Mouse (Mus musculus) heart, embryonic 15.5 days (tissue): Measurements from ENCODE around the gene Scube2. TPM values are rescaled to one million over a fixed set of nuclear protein-coding genes. Genes with fewer than 3 reads are reported as not detected.

ENCODE experiments used
- ATAC-seq: fragments of 200-750 bp; cut with Nextera tagmentation; replicated peaks from 2 replicates; pipeline ENCODE4 v1.8.0; 2017; ENCODE audit warnings: low read depth, moderate TSS enrichment; ENCODE audit not compliant: insufficient number of reproducible peaks, insufficient read depth, low FRiP score
- H3K27ac ChIP-seq: fragments of 300-500 bp; sonication (generic); 2 replicates; pipeline ENCODE4 v1.5.1; 2015; ENCODE audit warnings: mild to moderate bottlenecking, inconsistent platforms
- H3K27me3 ChIP-seq: fragments of 300-500 bp; sonication (generic); 2 replicates; pipeline ENCODE4 v1.6.1; 2015; ENCODE audit warnings: inconsistent platforms
- H3K36me3 ChIP-seq: fragments of 300-500 bp; sonication (generic); 2 replicates; pipeline ENCODE4 v1.6.1; 2015; ENCODE audit warnings: mild to moderate bottlenecking, inconsistent platforms
- H3K4me1 ChIP-seq: fragments of 300-500 bp; sonication (generic); replicated peaks from 2 replicates; pipeline ENCODE4 v1.6.1; 2015; ENCODE audit warnings: inconsistent platforms
- H3K4me2 ChIP-seq: fragments of 300-500 bp; sonication (generic); 2 replicates; pipeline ENCODE4 v1.6.1; 2015; ENCODE audit warnings: inconsistent platforms, mild to moderate bottlenecking, moderate library complexity
- H3K4me3 ChIP-seq: fragments of 300-500 bp; sonication (generic); 2 replicates; pipeline ENCODE4 v1.5.1; 2015; ENCODE audit warnings: mild to moderate bottlenecking, inconsistent platforms
- H3K9ac ChIP-seq: fragments of 300-500 bp; sonication (generic); 2 replicates; pipeline ENCODE4 v1.6.1; 2015; ENCODE audit warnings: mild to moderate bottlenecking, inconsistent platforms
- H3K9me3 ChIP-seq: fragments of 300-500 bp; sonication (generic); replicated peaks from 2 replicates; pipeline ENCODE4 v1.6.1; 2016; ENCODE audit warnings: inconsistent platforms
- WGBS: fragments of 180-500 bp; shearing (Covaris S2); methylation state at CpG from one replicate; pipeline ENCODE4 v1.1.7; 2015; ENCODE audit warnings: mixed read lengths; 5-methylcytosine and 5-hydroxymethylcytosine counted together
- polyA plus RNA-seq: library from polyadenylated mRNA; unstranded; fragments of >200 nt; fragmentation: Nextera tagmentation; extraction: Ambion mirVana; gene quantifications from 2 replicates; pipeline ENCODE4 v1.2.1, GENCODE M21; 2015

Scube2 gene
- polyA plus RNA-seq, 1 experiment from 2014 or later = 9.8 TPM

- 70% methylated on average over 2 of the region's 2 CpGs for WGBS
These were observed 101.5 kb downstream of the Scube2 start for GRCm38 (mm10) chr7:109764009-109764408.

DNA sequence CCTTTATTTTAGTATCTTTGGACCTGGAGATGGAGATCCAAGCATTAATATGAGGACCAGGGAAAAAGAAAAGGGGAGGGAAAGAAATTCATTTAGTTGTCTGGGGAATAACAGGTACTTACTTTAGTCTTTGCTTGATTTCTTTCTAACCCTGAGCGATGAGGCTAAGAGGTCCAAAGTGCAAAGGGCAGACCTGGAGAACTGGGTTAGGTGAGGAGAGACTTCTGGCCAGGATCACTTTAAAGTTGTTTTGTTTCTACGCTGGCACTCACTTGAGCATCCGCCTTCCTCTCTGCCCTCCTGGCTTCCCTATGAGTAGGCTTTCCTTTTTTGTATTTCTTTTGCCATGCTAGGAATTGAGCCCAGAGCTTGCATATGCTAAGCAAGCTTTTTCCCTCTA, 109.2 kb downstream of the Scube2 start:
- Histone ChIP-seq H3K36me3 (no peaks in the 10 kb centered on the region), H3K27me3 (no peaks in the 10 kb centered on the region), H3K4me1 (peaks cover 17% of the 10 kb centered on the region), H3K9ac (no peak overlapping the region), H3K9me3 (no peaks in the 10 kb centered on the region), H3K4me3 (no peak overlapping the region), H3K27ac (no peak overlapping the region), H3K4me2 (no peak overlapping the region)
- WGBS = 85% methylated on average over 3 of the region's 3 CpGs
- ATAC-seq = no peak

More at GRCm38 (mm10) chr7:109764009-109764408, 101.5 kb downstream of the Scube2 start:
- Histone ChIP-seq H3K4me1 (no peaks in the 10 kb centered on the region), H3K27me3 (no peaks in the 10 kb centered on the region), H3K4me3 (no peak overlapping the region), H3K36me3 (no peaks in the 10 kb centered on the region), H3K9ac (no peak overlapping the region), H3K9me3 (no peaks in the 10 kb centered on the region), H3K4me2 (no peak overlapping the region), H3K27ac (no peak overlapping the region)
- ATAC-seq = no peak

DNA sequence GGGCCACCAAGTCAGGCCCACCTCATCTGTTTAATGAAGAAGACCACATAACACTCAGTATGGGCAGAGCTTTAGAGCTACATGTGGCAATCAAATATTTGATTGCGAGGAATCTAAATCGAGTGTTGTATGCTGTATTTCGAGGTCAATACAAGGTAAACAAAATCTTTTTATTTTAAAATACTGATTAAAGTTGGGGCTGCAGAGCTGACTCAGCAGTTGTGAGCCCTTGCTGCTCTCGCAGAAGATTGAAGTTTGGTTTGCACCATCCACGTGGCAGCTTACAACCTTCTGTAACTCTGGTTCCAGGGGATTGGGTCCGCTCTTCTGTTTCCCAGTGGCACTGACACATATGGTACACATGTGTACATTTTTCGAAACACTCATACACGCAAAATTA, 111.4 kb downstream of the Scube2 start:
- peaks cover 21% of the 10 kb centered on the region for H3K4me1 ChIP-seq
- H3K27ac ChIP-seq = no peak overlapping the region
- no peak overlapping the region for H3K4me3 ChIP-seq
- H3K27me3 ChIP-seq = no peaks in the 10 kb centered on the region
- 87% methylated on average over 8 of the region's 8 CpGs for WGBS
- peaks cover 5% of the 10 kb centered on the region; the same call in 1 of the 2 replicates for H3K36me3 ChIP-seq
- H3K9ac ChIP-seq = no peak overlapping the region
- ATAC-seq = no peak
- no peaks in the 10 kb centered on the region for H3K9me3 ChIP-seq
- H3K4me2 ChIP-seq = no peak overlapping the region

GRCm38 (mm10) chr7:109752008-109752925, 113.2 kb downstream of the Scube2 start, which contains the start of gene Tmem9b:
TSS of gene Tmem9b (minus strand) at chr7:109752875.
- H3K27me3 ChIP-seq = no peaks in the 10 kb centered on the region
- under 1% methylated on average over 70 of the region's 74 CpGs for WGBS
- peak within 1 kb of the TSS; percentile 95 for H3K9ac ChIP-seq
- H3K4me3 ChIP-seq = peak within 1 kb of the TSS; percentile 94
- peak within 1 kb of the TSS; percentile 90 for H3K27ac ChIP-seq
- peak; percentile 85 for ATAC-seq
- peaks cover 21% of the 10 kb centered on the region for H3K4me1 ChIP-seq
- no peaks in the 10 kb centered on the region for H3K9me3 ChIP-seq
- H3K36me3 ChIP-seq = peaks cover 5% of the 10 kb centered on the region; the same call in 1 of the 2 replicates
- H3K4me2 ChIP-seq = peak within 1 kb of the TSS; percentile 95

GRCm38 (mm10) chr7:109751427-109752007, 114.0 kb downstream of the Scube2 start:
- H3K27ac ChIP-seq = peak overlapping the region; percentile 90
- H3K4me2 ChIP-seq = peak overlapping the region; percentile 95
- H3K4me3 ChIP-seq = peak overlapping the region; percentile 94
- ATAC-seq = peak; percentile 38
- WGBS = 2% methylated on average over 13 of the region's 13 CpGs
- peaks cover 21% of the 10 kb centered on the region for H3K4me1 ChIP-seq
- peaks cover 7% of the 10 kb centered on the region; the same call in 1 of the 2 replicates for H3K36me3 ChIP-seq
- no peaks in the 10 kb centered on the region for H3K27me3 ChIP-seq
- no peaks in the 10 kb centered on the region for H3K9me3 ChIP-seq
- peak overlapping the region; percentile 95 for H3K9ac ChIP-seq

Other genes starting within 250 kb of the Scube2 start
- 30.4 and 35.5 TPM in 2 replicates for gene St5, start 162.1 kb downstream of the Scube2 start, polyA plus RNA-seq
- 31.6 and 33.2 TPM in 2 replicates for gene Akip1, start 162.0 kb downstream of the Scube2 start, polyA plus RNA-seq
- gene BC051019, start 141.8 kb downstream of the Scube2 start, polyA plus RNA-seq = 0.24 TPM in 2 replicates
- 0.36 TPM in 1 of 2 replicates, not detected in the other for gene Ascl3, start 134.0 kb downstream of the Scube2 start, polyA plus RNA-seq
- 56.4 and 57.1 TPM in 2 replicates for gene Tmem9b, start 112.8 kb downstream of the Scube2 start, polyA plus RNA-seq
- gene Nrip3, start 83.7 kb downstream of the Scube2 start, polyA plus RNA-seq = 0.26 and 0.82 TPM in 2 replicates
- 37.8 and 38.7 TPM in 2 replicates for gene Dennd5a, start 94.8 kb upstream of the Scube2 start, polyA plus RNA-seq
- 44.1 and 44.6 TPM in 2 replicates for gene Tmem41b, start 121.2 kb upstream of the Scube2 start, polyA plus RNA-seq
- gene Ipo7, start 152.6 kb upstream of the Scube2 start, polyA plus RNA-seq = 34.3 and 35.3 TPM in 2 replicates
- 11.9 and 14.7 TPM in 2 replicates for gene Zfp143, start 195.5 kb upstream of the Scube2 start, polyA plus RNA-seq